Mouse (Mus musculus): Measurements from ENCODE around the gene Dync1i1. TPM values are rescaled to one million over a fixed set of nuclear protein-coding genes. Genes with fewer than 3 reads are reported as not detected.

Gene Dync1i1
- polyA plus RNA-seq, 1 experiment: 19.3 TPM

DNA sequence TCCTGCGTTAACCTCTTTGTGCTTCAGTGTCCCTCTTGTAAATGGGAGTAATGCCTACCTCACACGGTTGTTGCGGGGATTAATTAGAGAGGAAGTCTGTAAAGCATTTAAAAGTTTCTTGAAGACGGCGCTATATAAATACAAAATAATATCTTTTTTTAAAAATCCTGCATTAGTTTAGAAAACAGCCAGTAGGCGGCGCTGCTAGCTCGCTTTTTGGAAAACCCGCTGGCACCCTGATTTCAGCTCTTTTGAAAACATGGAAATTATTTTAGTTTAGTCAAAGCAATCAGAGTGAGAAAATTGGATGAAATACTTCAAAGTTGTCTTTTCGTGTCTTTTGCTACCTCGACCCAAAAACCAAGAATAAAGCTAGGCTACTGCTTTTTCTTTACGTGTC, 132.9 kb downstream of the Dync1i1 start:
- peak; percentile 78 for DNase-seq (ENCODE audit: low read depth)
- TF ChIP-seq CTCF (IDR thresholded peaks at IDR 0.05; ENCODE audit: borderline replicate concordance, extremely low read depth, insufficient read depth, insufficient read length) (peak; percentile 75), POLR2A (IDR thresholded peaks at IDR 0.05; ENCODE audit: borderline replicate concordance, extremely low read depth, insufficient read depth, insufficient read length, poor library complexity, severe bottlenecking) (no peak)

DNA sequence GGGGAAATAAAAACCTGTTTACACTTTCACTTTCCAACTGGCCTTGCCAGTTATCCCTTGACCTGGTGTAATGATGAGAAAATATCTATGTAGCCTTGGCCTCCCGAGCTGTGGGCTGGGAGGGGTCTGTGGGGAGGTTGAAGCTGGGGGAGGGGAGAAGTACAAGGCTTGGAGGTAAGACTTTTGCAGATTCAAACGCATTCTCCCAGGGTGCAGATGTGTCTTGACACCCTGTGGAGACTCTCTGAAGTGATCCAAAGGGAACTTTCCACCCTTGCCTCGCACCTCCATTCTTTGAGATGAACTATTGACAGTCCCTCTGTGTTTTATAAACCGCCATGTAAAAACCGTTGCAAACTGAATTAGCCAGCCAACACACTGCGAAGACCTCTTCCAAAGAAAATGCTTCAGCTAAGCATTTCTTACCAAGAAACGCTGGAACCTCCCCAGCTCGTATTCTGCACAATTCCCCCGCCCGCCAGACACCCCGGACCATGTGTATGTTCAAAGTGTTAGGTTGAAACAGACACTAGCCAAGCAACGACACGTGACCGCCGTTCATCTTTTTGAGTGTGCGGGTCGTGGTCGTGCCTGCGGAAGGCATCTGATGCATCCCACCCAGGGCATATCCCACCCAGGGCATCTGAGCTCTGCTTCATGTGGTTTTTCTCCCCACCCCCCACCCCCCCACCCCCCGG, 133.6 kb downstream of the Dync1i1 start:
- TF ChIP-seq CTCF (IDR thresholded peaks at IDR 0.05; ENCODE audit: borderline replicate concordance, extremely low read depth, insufficient read depth, insufficient read length): no peak
- no peak for TF ChIP-seq POLR2A (IDR thresholded peaks at IDR 0.05; ENCODE audit: borderline replicate concordance, extremely low read depth, insufficient read depth, insufficient read length, poor library complexity, severe bottlenecking)
- peak; percentile 28 for DNase-seq (ENCODE audit: low read depth)

DNA sequence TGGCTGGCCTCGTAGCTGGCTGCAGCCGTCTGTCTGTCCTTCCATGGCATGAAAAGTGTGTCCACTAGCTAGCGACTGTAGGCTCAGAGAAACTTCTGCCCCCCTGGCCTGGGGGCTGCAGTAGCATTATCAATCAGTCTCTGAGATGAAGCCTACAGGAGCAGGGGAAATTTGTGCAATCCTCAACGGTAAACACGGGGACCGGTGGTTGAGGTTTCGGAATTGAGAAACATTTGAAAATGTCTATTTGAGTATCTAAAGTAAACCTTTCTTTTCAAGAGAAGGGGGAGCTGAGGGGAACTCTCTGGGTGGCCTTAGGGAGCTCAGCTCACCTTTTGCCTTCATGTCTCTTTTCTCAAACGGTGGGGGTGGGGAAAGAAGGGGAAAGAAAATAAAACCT, 134.2 kb downstream of the Dync1i1 start:
- TF ChIP-seq CTCF (IDR thresholded peaks at IDR 0.05; ENCODE audit: borderline replicate concordance, extremely low read depth, insufficient read depth, insufficient read length): no peak
- TF ChIP-seq POLR2A (IDR thresholded peaks at IDR 0.05; ENCODE audit: borderline replicate concordance, extremely low read depth, insufficient read depth, insufficient read length, poor library complexity, severe bottlenecking): no peak
- DNase-seq (ENCODE audit: low read depth): no peak

DNA sequence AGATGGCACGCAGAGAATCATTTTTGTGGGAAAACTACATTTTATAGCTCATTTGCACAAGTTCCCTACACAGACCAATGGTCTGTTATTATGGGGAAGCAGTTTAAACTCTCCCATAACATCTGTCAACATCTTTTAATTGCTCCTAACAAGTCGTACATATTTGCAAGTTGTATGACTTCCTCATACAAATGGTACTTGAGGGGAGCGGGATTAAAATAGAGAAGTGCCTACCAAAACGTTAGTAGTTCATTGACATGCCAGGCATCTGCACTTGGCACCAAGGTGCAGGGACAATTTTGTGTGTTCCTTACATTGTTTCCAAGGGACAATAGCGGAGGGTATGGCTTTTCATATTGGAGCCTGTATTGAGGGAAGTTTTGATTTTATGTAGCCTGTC, 140.7 kb downstream of the Dync1i1 start:
- TF ChIP-seq POLR2A (IDR thresholded peaks at IDR 0.05; ENCODE audit: borderline replicate concordance, extremely low read depth, insufficient read depth, insufficient read length, poor library complexity, severe bottlenecking): no peak
- no peak for TF ChIP-seq CTCF (IDR thresholded peaks at IDR 0.05; ENCODE audit: borderline replicate concordance, extremely low read depth, insufficient read depth, insufficient read length)
- no peak for DNase-seq (ENCODE audit: low read depth)

DNA sequence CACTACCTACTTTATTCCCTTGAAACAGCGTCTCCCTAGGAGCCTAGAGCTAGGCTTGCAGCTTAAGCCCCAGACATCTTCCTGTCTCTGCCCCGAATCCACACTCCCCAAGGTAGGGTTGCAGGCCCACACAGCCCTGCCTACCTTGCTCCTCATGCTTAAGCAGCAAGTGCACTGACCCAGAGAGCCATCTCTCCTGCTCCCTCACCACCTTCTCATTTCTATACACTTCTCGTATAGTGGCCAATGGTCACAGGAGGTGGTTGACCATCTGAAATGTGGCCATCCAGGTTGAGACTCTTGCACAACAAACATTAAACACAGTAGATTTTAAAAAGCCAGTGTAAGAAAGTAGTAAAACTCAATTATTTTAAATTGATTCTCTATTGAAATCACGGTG, 141.8 kb downstream of the Dync1i1 start:
- no peak for DNase-seq (ENCODE audit: low read depth)

DNA sequence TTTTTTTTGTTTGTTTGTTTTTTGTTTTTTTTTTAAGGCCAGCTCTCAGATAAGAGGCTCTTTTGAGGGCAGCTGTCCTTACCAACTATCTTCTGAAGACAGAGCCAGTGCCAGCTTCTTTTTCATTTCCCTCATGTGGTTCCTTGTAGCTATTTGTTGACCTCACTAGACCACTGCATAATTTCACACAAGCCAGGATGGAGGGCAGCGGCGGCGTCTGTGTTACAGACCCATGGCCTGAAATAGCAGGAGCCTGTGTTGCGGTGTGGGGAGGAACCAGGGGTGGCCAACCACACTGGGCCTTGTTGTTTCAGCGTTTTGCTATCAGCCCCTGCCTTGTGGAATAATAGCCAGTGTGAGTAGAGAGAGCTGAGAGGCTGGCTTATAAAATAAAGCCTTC, 145.6 kb downstream of the Dync1i1 start:
- DNase-seq (ENCODE audit: low read depth): no peak
- TF ChIP-seq CTCF (IDR thresholded peaks at IDR 0.05; ENCODE audit: borderline replicate concordance, extremely low read depth, insufficient read depth, insufficient read length) (no peak), POLR2A (IDR thresholded peaks at IDR 0.05; ENCODE audit: borderline replicate concordance, extremely low read depth, insufficient read depth, insufficient read length, poor library complexity, severe bottlenecking) (no peak)

More for the DNA sequence above, 141.8 kb downstream of the Dync1i1 start:
- no peak for TF ChIP-seq CTCF (IDR thresholded peaks at IDR 0.05; ENCODE audit: borderline replicate concordance, extremely low read depth, insufficient read depth, insufficient read length)
- TF ChIP-seq POLR2A (IDR thresholded peaks at IDR 0.05; ENCODE audit: borderline replicate concordance, extremely low read depth, insufficient read depth, insufficient read length, poor library complexity, severe bottlenecking): no peak

DNA sequence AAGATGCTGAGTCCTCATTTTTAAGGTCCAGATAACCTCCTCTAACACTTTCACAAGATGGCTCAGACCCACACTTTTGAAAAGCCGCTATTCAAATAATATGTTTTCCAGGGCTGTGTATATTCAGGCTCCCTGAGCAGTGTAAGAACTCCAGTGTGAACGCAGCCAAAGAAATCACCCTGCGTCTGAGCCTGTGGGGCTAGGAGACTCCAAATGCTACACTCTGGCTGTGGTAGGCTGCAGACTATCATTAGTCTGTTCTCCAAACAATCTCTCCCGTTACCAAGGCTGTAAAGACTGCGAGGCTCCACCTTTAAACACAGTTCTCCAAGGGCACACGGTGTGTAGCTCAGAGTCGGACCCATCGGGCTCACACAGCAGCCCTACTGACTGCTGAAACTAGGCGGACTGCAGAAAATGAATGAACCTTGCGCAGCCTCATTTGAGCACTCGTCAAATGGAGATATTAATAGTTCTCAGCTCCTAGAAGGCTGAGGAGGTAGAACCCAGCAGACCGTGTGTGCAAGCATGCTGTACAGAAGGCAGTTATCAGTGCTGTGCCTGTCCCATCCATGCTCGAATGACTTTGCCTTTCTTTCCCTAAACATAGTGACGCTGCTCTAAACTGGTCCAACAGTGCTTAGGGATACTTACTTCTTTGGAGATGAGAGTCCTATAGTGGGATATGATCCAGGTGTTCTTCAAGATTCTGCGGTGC, 146.3 kb downstream of the Dync1i1 start:
- DNase-seq (ENCODE audit: low read depth): no peak
- TF ChIP-seq POLR2A (IDR thresholded peaks at IDR 0.05; ENCODE audit: borderline replicate concordance, extremely low read depth, insufficient read depth, insufficient read length, poor library complexity, severe bottlenecking): no peak

DNA sequence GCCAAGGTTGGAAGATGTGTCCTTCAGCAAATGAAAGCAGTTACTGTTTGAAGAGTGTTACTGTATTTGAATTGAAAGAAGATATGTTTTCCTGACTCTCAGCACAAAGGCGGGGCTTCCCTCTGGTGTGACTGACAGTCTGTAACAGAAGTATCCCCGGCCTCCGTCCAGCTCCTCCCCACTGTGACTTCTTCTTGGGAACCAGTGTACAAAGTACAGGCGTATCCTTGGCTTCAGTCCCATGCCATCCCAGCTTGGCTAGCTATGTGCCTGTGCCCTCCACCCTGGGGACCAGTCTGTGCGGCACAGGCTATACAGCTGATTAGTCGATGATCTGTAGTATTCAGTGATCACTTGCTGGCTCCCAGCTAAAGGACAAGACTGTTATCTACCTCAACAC, 163.9 kb downstream of the Dync1i1 start:
- TF ChIP-seq CTCF (IDR thresholded peaks at IDR 0.05; ENCODE audit: borderline replicate concordance, extremely low read depth, insufficient read depth, insufficient read length) (no peak), POLR2A (IDR thresholded peaks at IDR 0.05; ENCODE audit: borderline replicate concordance, extremely low read depth, insufficient read depth, insufficient read length, poor library complexity, severe bottlenecking) (no peak)
- peak; percentile 3 for DNase-seq (ENCODE audit: low read depth)

DNA sequence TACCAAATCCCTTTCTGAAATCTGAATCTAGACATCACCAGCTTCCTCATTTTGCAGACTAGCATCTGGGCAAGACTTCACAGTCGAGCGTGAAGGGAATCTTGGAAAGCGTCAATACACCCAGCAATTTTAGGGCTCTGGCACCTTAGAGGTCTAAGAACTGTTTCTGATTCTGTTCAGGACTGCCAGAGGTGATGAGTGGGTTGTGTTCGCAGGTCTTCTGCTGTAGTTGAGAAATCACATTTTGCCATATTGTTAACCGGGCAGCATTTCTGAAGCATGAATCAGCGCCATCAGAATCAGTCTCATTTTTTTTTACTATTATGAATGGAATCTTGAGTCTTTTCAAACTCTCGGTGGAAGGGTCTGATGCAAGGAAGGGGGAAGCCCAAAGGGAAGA, 185.9 kb downstream of the Dync1i1 start:
- DNase-seq (ENCODE audit: low read depth): no peak
- TF ChIP-seq POLR2A (IDR thresholded peaks at IDR 0.05; ENCODE audit: borderline replicate concordance, extremely low read depth, insufficient read depth, insufficient read length, poor library complexity, severe bottlenecking): no peak
- TF ChIP-seq CTCF (IDR thresholded peaks at IDR 0.05; ENCODE audit: borderline replicate concordance, extremely low read depth, insufficient read depth, insufficient read length): no peak

DNA sequence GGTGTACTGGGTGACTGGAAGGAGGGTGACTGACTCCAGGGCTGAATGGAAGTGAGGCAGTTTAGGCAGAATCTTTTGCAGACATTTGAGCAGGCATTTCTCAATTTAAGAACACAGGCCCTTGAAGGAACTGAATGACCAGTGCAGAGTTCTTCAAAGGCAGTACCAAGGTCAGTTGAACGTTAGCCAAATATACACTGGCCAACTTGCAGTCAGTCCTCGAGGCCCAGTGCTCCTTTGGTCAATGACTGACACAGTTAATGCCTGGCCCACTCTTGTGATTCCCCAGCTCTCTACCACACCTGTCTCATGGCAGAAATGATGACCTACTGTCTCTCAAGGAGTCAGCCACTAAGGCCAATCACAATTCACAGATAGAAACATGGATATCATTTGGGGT, 189.6 kb downstream of the Dync1i1 start:
- no peak for TF ChIP-seq CTCF (IDR thresholded peaks at IDR 0.05; ENCODE audit: borderline replicate concordance, extremely low read depth, insufficient read depth, insufficient read length)
- no peak for TF ChIP-seq POLR2A (IDR thresholded peaks at IDR 0.05; ENCODE audit: borderline replicate concordance, extremely low read depth, insufficient read depth, insufficient read length, poor library complexity, severe bottlenecking)
- no peak for DNase-seq (ENCODE audit: low read depth)

DNA sequence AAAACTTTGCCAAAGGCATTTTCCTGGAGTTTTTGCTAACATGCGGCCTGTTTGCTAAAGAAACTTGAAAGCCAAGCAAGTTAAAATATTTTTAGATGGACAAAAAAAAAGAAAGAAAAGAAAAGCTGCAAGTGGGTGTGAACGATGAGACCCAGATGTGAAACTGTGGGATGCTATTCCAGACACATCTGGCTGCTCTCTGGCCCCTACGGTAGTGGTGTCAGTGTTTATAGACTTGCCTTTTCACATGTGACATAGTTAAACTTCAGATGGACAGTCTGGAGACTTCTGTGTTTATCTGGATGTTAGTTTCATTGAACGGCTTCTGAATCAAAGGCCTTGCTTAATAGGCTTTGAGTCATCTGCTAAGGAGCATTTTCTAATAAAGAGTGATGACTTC, 195.2 kb downstream of the Dync1i1 start:
- TF ChIP-seq CTCF (IDR thresholded peaks at IDR 0.05; ENCODE audit: borderline replicate concordance, extremely low read depth, insufficient read depth, insufficient read length) (no peak), POLR2A (IDR thresholded peaks at IDR 0.05; ENCODE audit: borderline replicate concordance, extremely low read depth, insufficient read depth, insufficient read length, poor library complexity, severe bottlenecking) (no peak)
- no peak for DNase-seq (ENCODE audit: low read depth)

DNA sequence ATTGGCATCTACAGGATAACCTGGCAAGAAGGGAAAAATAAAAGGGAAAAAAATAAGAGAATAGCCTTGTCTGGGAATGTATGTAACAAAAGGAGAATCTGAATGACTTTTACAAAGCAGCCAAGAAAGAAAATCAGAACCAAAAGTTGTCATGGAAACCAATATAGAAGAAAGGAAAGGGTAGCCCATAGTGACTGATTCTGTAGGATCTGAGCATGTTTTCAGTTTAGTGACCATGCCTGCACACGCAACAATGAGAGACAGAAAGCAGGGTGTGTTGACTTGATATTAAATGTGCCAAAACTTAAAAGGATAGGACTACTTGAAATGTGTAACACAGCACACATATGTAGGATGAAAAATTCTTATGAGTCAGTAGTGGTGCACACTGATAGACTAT, 197.2 kb downstream of the Dync1i1 start:
- no peak for TF ChIP-seq CTCF (IDR thresholded peaks at IDR 0.05; ENCODE audit: borderline replicate concordance, extremely low read depth, insufficient read depth, insufficient read length)
- TF ChIP-seq POLR2A (IDR thresholded peaks at IDR 0.05; ENCODE audit: borderline replicate concordance, extremely low read depth, insufficient read depth, insufficient read length, poor library complexity, severe bottlenecking): no peak

More for the DNA sequence above, 197.2 kb downstream of the Dync1i1 start:
- peak; percentile 20 for DNase-seq (ENCODE audit: low read depth)
